Mouse (Mus musculus) brain, embryonic 14.5 days (tissue): ENCODE measurements around the gene Ncbp2.

Experiments
- CTCF ChIP-seq: fragments of 200-500 bp; IDR thresholded peaks from 2 replicates; pipeline ENCODE4 v1.5.1; 2012; ENCODE audit warnings: inconsistent platforms, mild to moderate bottlenecking, moderate library complexity, borderline replicate concordance; ENCODE audit not compliant: insufficient read depth, insufficient read length; ENCODE audit errors: extremely low read depth
- POLR2A ChIP-seq: fragments of 200-500 bp; IDR thresholded peaks from 2 replicates; pipeline ENCODE4 v1.6.1; 2012; ENCODE audit warnings: mild to moderate bottlenecking, inconsistent platforms, borderline replicate concordance; ENCODE audit not compliant: poor library complexity, insufficient read depth, insufficient read length, severe bottlenecking; ENCODE audit errors: extremely low read depth

GRCm38 (mm10) chr16:32004731-32005130, 56.4 kb downstream of the Ncbp2 start:
- TF ChIP-seq CTCF (no peak), POLR2A (no peak)
